Mouse (Mus musculus) cerebellum, postnatal 4 days (tissue): Measurements from ENCODE around the gene S100a16.

ENCODE experiments used
- DNase-seq, 2 experiments: peaks; one replicate each; pipeline ENCODE4 v3.0.0; 2022; ENCODE audit warnings: low spot score in 2 of 2, mixed read lengths in 1 of 2

The S100a16 gene

GRCm38 (mm10) chr3:90586016-90586643, 49.1 kb downstream of the S100a16 start:
- no peak for DNase-seq

GRCm38 (mm10) chr3:90586906-90587305, 49.9 kb downstream of the S100a16 start:
- DNase-seq = no peak

GRCm38 (mm10) chr3:90587361-90588101, 50.5 kb downstream of the S100a16 start:
- DNase-seq = no peak

GRCm38 (mm10) chr3:90589390-90589789, 52.3 kb downstream of the S100a16 start:
- no peak for DNase-seq

GRCm38 (mm10) chr3:90589947-90590346, 52.9 kb downstream of the S100a16 start, which contains the start of gene S100a2:
S100a2 (plus strand) TSS chr3:90590247.
- no peak for DNase-seq
